Mouse (Mus musculus): ENCODE data around the gene 4931414P19Rik. TPM values are rescaled to one million over a fixed set of nuclear protein-coding genes. Genes with fewer than 3 reads are reported as not detected.

The 4931414P19Rik gene
- polyA plus RNA-seq, 1 experiment from 2014 or later: 8.3 TPM

DNA sequence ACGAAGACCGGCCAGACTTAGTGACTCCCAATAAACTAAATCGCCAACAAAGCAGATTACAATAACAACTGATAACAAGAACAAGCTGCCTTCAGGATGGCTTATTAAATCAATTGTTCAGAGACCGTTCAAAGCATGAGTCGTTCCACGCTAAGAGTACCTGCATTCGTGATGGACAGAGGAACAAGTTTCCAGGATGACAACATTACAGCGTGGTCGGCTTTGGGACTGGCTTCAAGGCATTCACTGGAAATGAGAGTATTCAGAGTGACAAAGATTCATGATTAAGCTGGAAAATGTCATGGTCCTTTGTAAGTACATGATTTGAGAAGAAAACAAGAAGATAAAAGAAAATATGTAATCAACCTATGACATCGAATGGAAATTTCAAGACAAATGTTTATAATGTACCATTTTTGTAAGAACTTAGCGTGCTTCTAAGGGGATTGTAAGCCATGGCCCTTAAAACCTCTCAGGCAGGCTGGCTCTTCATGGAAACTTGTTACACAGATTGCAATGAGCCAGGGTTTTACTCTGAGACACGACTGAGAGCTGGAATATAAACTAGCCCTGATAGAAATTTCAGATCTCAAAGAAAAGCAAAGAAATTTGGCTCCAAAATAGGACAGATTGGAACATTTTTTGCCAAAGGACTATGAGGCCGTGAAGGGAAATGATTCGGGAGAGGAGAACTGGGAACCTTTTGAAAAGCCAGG lies 45.1 kb downstream of the 4931414P19Rik start:
- WGBS: 85% methylated on average over 14 of the region's 14 CpGs
- Histone ChIP-seq H3K9ac (no peak overlapping the region), H3K9me3 (replicated peaks) (no peaks in the 10 kb centered on the region), H3K4me3 (no peak overlapping the region), H3K4me2 (no peak overlapping the region), H3K27me3 (no peaks in the 10 kb centered on the region), H3K4me1 (no peaks in the 10 kb centered on the region), H3K27ac (no peak overlapping the region), H3K36me3 (ENCODE audit: poor library complexity, severe bottlenecking) (no peaks in the 10 kb centered on the region)
- ATAC-seq: no peak

- Histone ChIP-seq H3K4me1 (peaks cover 9% of the 10 kb centered on the region), H3K9ac (no peak overlapping the region), H3K27ac (no peak overlapping the region), H3K9me3 (replicated peaks) (no peaks in the 10 kb centered on the region), H3K27me3 (no peaks in the 10 kb centered on the region), H3K36me3 (ENCODE audit: poor library complexity, severe bottlenecking) (no peaks in the 10 kb centered on the region), H3K4me3 (no peak overlapping the region), H3K4me2 (no peak overlapping the region)
- WGBS: 80% methylated on average over 8 of the region's 8 CpGs
- ATAC-seq: no peak
Observed at GRCm38 (mm10) chr14:54557330-54557729, 48.5 kb downstream of the 4931414P19Rik start.

DNA sequence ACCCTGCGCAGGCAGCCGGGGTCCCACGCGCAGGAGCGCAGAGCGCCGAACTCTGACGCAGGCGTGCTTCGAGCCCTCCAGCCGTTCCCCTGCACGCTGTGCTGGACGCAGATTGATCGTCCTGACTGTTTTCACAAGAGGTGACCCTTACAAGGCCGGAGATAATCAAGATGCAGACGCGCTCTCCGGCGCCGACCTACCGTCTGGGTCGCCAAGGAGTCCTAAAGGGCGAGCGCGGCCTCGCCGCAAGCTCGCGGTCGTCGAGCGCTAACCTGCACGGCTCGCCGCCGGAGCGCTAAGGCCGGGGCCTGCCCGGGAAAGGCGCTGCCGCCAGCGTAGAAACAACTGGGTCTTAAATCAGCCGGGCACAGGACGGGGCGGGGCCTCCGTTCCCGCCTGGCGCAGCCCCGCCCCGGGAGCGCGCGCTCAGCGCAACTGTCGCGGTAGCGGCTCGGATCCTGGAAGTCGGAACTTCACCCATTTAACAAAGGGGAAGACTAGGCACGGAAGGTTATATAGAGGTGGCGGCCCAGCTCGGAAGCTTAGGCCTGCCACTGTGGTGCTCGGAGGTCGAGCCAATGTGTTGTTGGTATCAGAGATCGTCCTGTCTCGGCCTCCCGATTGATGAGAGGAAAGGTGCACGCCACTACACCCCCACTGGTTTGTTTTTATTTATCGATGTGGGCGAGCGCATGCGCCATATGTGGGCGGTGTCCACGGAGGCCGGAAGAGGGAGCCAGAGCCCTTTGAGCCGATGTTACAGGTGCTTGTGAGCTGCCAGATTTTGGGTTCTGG lies 51.6 kb downstream of the 4931414P19Rik start, which contains the start of gene Haus4:
Gene Haus4, minus strand, starts transcription at position 642 of the 795 bp plus-strand sequence.
- peak; percentile 95 for ATAC-seq
- under 1% methylated on average over 76 of the region's 76 CpGs for WGBS
- Histone ChIP-seq H3K9ac (peak within 1 kb of the TSS; percentile 80), H3K9me3 (replicated peaks) (no peaks in the 10 kb centered on the region), H3K27ac (peak within 1 kb of the TSS; percentile 46), H3K4me1 (peaks cover 9% of the 10 kb centered on the region), H3K4me2 (peak within 1 kb of the TSS; percentile 93), H3K4me3 (peak within 1 kb of the TSS; percentile 50), H3K36me3 (ENCODE audit: poor library complexity, severe bottlenecking) (peaks cover 20% of the 10 kb centered on the region), H3K27me3 (no peaks in the 10 kb centered on the region)

- Histone ChIP-seq H3K27me3 (no peaks in the 10 kb centered on the region), H3K4me1 (peaks cover 9% of the 10 kb centered on the region), H3K4me2 (peak overlapping the region; percentile 93), H3K9ac (peak overlapping the region; percentile 80), H3K9me3 (replicated peaks) (no peaks in the 10 kb centered on the region), H3K4me3 (peak overlapping the region; percentile 50), H3K27ac (peak overlapping the region; percentile 46), H3K36me3 (ENCODE audit: poor library complexity, severe bottlenecking) (peaks cover 26% of the 10 kb centered on the region)
- ATAC-seq: 0 out of 2 replicates have a peak, but pooled peaks have one; percentile 28
- 1% methylated on average over 21 of the region's 21 CpGs for WGBS
Observed at GRCm38 (mm10) chr14:54553454-54553974, 52.3 kb downstream of the 4931414P19Rik start.

- WGBS: 89% methylated on average over 5 of the region's 5 CpGs
- Histone ChIP-seq H3K9me3 (replicated peaks) (no peaks in the 10 kb centered on the region), H3K4me1 (no peaks in the 10 kb centered on the region), H3K4me2 (no peak overlapping the region), H3K9ac (no peak overlapping the region), H3K27ac (no peak overlapping the region), H3K4me3 (no peak overlapping the region), H3K36me3 (ENCODE audit: poor library complexity, severe bottlenecking) (peaks cover 67% of the 10 kb centered on the region), H3K27me3 (no peaks in the 10 kb centered on the region)
- no peak for ATAC-seq
Observed at GRCm38 (mm10) chr14:54544703-54545102, 61.1 kb downstream of the 4931414P19Rik start.

DNA sequence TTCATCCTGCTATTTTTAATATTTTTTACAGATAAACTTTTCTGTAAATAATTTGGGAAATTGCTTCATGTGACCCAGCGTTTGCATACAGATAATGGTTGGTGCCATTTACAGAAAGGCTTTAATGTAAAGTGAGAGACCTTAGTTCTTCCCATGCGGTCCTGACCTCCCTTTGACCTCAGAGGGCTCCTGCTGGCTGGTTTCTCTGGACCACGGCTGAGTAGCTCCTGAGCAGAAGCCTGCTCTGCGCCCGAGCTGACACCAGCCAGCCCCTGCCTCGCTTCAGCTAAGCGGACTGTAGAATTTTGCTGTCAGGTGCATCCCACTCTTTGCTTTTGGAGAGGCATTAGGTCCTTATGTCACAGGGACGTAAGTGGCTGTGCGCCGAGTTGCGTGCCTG lies 65.0 kb downstream of the 4931414P19Rik start:
- 65% methylated on average over 11 of the region's 11 CpGs for WGBS
- H3K27ac ChIP-seq: no peak overlapping the region
- ATAC-seq: no peak

GRCm38 (mm10) chr14:54538580-54538979 lies 67.2 kb downstream of the 4931414P19Rik start:
- WGBS: 84% methylated on average over 2 of the region's 2 CpGs
- Histone ChIP-seq H3K9me3 (replicated peaks) (no peaks in the 10 kb centered on the region), H3K9ac (no peak overlapping the region), H3K27me3 (no peaks in the 10 kb centered on the region), H3K4me1 (no peaks in the 10 kb centered on the region), H3K4me2 (no peak overlapping the region), H3K4me3 (no peak overlapping the region), H3K36me3 (ENCODE audit: poor library complexity, severe bottlenecking) (peaks cover 14% of the 10 kb centered on the region), H3K27ac (no peak overlapping the region)
- ATAC-seq: no peak

More for the DNA sequence above, 65.0 kb downstream of the 4931414P19Rik start:
- Histone ChIP-seq H3K4me2 (no peak overlapping the region), H3K27me3 (no peaks in the 10 kb centered on the region), H3K4me1 (no peaks in the 10 kb centered on the region), H3K9me3 (replicated peaks) (no peaks in the 10 kb centered on the region), H3K9ac (no peak overlapping the region), H3K36me3 (ENCODE audit: poor library complexity, severe bottlenecking) (peaks cover 34% of the 10 kb centered on the region), H3K4me3 (no peak overlapping the region)

MicroRNAs within 50 kb of the gene (microRNA counts, 519-probe panel; counts per million panel counts)
- 177 counts per million, percentile 53 among the panel's probes with 10 or more counts for microRNA mmu-miR-686

Small RNA genes lying within 50 kb of the gene (microRNA-seq; reads per million reads assigned to microRNA genes)
- gene Mir686 (not detected), gene Mir6948 (not detected)

Other genes with a start within 250 kb of the 4931414P19Rik start
- 43.8 and 50.6 TPM in 2 replicates for gene Oxa1l, start 245.2 kb downstream of the 4931414P19Rik start, polyA plus RNA-seq (2015; fragmentation: Nextera tagmentation; extraction: Ambion mirVana)
- 5.6 and 6.1 TPM in 2 replicates for gene Slc7a7, start 188.2 kb downstream of the 4931414P19Rik start, polyA plus RNA-seq (2015; fragmentation: Nextera tagmentation; extraction: Ambion mirVana)
- 270 and 310 TPM in 2 replicates for gene Mrpl52, start 179.1 kb downstream of the 4931414P19Rik start, polyA plus RNA-seq (2015; fragmentation: Nextera tagmentation; extraction: Ambion mirVana)
- 54.5 and 57.3 TPM in 2 replicates for gene Mmp14, start 174.4 kb downstream of the 4931414P19Rik start, polyA plus RNA-seq (2015; fragmentation: Nextera tagmentation; extraction: Ambion mirVana)
- 19.9 and 24.4 TPM in 2 replicates for gene Lrp10, start 141.9 kb downstream of the 4931414P19Rik start, polyA plus RNA-seq (2015; fragmentation: Nextera tagmentation; extraction: Ambion mirVana)
- gene Rem2, start 129.9 kb downstream of the 4931414P19Rik start, polyA plus RNA-seq (2015; fragmentation: Nextera tagmentation; extraction: Ambion mirVana): 24.2 and 24.4 TPM in 2 replicates
- gene Prmt5, start 88.5 kb downstream of the 4931414P19Rik start, polyA plus RNA-seq (2015; fragmentation: Nextera tagmentation; extraction: Ambion mirVana): 107 and 113 TPM in 2 replicates
- gene Haus4, start 51.4 kb downstream of the 4931414P19Rik start, polyA plus RNA-seq (2015; fragmentation: Nextera tagmentation; extraction: Ambion mirVana): 39.7 and 43.1 TPM in 2 replicates
- 18.8 and 20.3 TPM in 2 replicates for gene Ajuba, start 28.4 kb downstream of the 4931414P19Rik start, polyA plus RNA-seq (2015; fragmentation: Nextera tagmentation; extraction: Ambion mirVana)
- gene Psmb5, start 12.0 kb upstream of the 4931414P19Rik start, polyA plus RNA-seq (2015; fragmentation: Nextera tagmentation; extraction: Ambion mirVana): 462 and 492 TPM in 2 replicates
- 0.04 TPM in 1 of 2 replicates, not detected in the other for gene Psmb11, start 15.4 kb upstream of the 4931414P19Rik start, polyA plus RNA-seq (2015; fragmentation: Nextera tagmentation; extraction: Ambion mirVana)
- gene Gm17606, start 35.0 kb upstream of the 4931414P19Rik start, polyA plus RNA-seq (2015; fragmentation: Nextera tagmentation; extraction: Ambion mirVana): not detected in 2 replicates
- 7.1 and 8.0 TPM in 2 replicates for gene Cdh24, start 35.4 kb upstream of the 4931414P19Rik start, polyA plus RNA-seq (2015; fragmentation: Nextera tagmentation; extraction: Ambion mirVana)
- 84.6 and 87.5 TPM in 2 replicates for gene 1700123O20Rik, start 80.2 kb upstream of the 4931414P19Rik start, polyA plus RNA-seq (2015; fragmentation: Nextera tagmentation; extraction: Ambion mirVana)
- 191 and 216 TPM in 2 replicates for gene Acin1, start 80.9 kb upstream of the 4931414P19Rik start, polyA plus RNA-seq (2015; fragmentation: Nextera tagmentation; extraction: Ambion mirVana)
- gene Gm29776, start 92.8 kb upstream of the 4931414P19Rik start, polyA plus RNA-seq (2015; fragmentation: Nextera tagmentation; extraction: Ambion mirVana): 0.15 TPM in 1 of 2 replicates, not detected in the other
- gene Cebpe, start 106.2 kb upstream of the 4931414P19Rik start, polyA plus RNA-seq (2015; fragmentation: Nextera tagmentation; extraction: Ambion mirVana): not detected in 2 replicates
- gene Slc7a8, start 176.0 kb upstream of the 4931414P19Rik start, polyA plus RNA-seq (2015; fragmentation: Nextera tagmentation; extraction: Ambion mirVana): 3.2 and 3.5 TPM in 2 replicates
- gene Rnf212b, start 208.1 kb upstream of the 4931414P19Rik start, polyA plus RNA-seq (2015; fragmentation: Nextera tagmentation; extraction: Ambion mirVana): not detected in 2 replicates